Mouse (Mus musculus) ES-Bruce4 (cell line): ENCODE data around the gene Slc5a5.

Experiments
- CTCF ChIP-seq: IDR thresholded peaks from one replicate; pipeline ENCODE4 v1.8.1; 2011; ENCODE audit warnings: low read depth, low read length
- POLR2A ChIP-seq: IDR thresholded peaks from one replicate; pipeline ENCODE4 v1.8.1; 2011; ENCODE audit warnings: low read length; ENCODE audit not compliant: insufficient read depth

DNA sequence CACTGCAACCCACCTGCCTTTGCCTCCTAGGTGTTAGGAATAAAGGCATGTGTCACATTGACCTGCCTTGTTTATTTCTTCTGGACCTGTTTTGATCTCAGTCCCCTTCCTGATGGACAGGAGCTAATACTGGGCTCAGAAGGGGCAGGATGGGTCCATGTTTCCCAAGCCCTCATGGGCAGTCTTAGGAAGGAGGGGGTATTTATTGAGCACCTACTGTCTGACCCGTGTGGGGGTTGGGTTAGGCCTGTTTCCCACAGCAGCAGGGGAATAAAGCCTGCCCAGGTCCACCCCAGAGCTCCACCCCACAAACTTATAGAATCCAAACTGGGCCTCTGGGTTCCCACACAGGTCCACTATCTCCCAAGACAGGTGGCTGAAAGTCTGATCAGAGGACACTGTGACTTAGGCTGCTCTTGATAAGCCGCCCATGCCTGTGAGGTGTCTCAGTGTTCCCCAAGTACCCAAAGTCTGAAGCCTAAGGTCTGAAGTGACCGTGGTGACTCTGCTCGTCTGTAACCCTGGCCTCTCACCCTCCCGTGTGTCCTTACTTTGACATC is 49.3 kb downstream of the Slc5a5 start:
- TF ChIP-seq CTCF (no peak), POLR2A (no peak)
